Mouse (Mus musculus) liver, embryonic 12.5 days (tissue): ENCODE data around the gene Tmem242. TPM values are rescaled to one million over a fixed set of nuclear protein-coding genes. Genes with fewer than 3 reads are reported as not detected.

Experiments
- ATAC-seq: fragments of 200-750 bp; cut with Nextera tagmentation; 2 replicates; pipeline ENCODE4 v1.8.0; 2017; ENCODE audit warnings: moderate number of reproducible peaks, mild to moderate bottlenecking, moderate library complexity
- H3K27ac ChIP-seq: fragments of 300-500 bp; sonication (generic); 2 replicates; pipeline ENCODE4 v1.5.1; 2016; ENCODE audit warnings: mild to moderate bottlenecking
- H3K27me3 ChIP-seq: fragments of 300-500 bp; sonication (generic); replicated peaks from 2 replicates; pipeline ENCODE4 v1.6.1; 2016; ENCODE audit warnings: mild to moderate bottlenecking, moderate library complexity
- H3K36me3 ChIP-seq: fragments of 300-500 bp; sonication (generic); 2 replicates; pipeline ENCODE4 v1.6.1; 2016; ENCODE audit warnings: mild to moderate bottlenecking, moderate library complexity
- H3K4me1 ChIP-seq: fragments of 300-500 bp; sonication (generic); 2 replicates; pipeline ENCODE4 v1.6.1; 2016
- H3K4me2 ChIP-seq: fragments of 300-500 bp; sonication (generic); 2 replicates; pipeline ENCODE4 v1.6.1; 2016; ENCODE audit warnings: mild to moderate bottlenecking, moderate library complexity
- H3K4me3 ChIP-seq: fragments of 300-500 bp; sonication (generic); 2 replicates; pipeline ENCODE4 v1.5.1; 2016; ENCODE audit warnings: mild to moderate bottlenecking, moderate library complexity
- H3K9ac ChIP-seq: fragments of 300-500 bp; sonication (generic); 2 replicates; pipeline ENCODE4 v1.6.1; 2016; ENCODE audit warnings: mild to moderate bottlenecking, moderate library complexity
- H3K9me3 ChIP-seq: fragments of 300-500 bp; sonication (generic); replicated peaks from 2 replicates; pipeline ENCODE4 v1.6.1; 2016; ENCODE audit warnings: mild to moderate bottlenecking, moderate library complexity
- WGBS: fragments of 180-500 bp; shearing (Covaris S2); methylation state at CpG from one replicate; pipeline ENCODE4 v1.1.7; 2016; ENCODE audit not compliant: insufficient replicate concordance; 5-methylcytosine and 5-hydroxymethylcytosine counted together
- microRNA-seq: library from miRNA; unstranded; fragments of <30 nt; microRNA quantifications from one replicate; pipeline ENCODE4, GENCODE M21; 2017
- polyA plus RNA-seq: library from polyadenylated mRNA; unstranded; fragments of >200 nt; fragmentation: Nextera tagmentation; extraction: Ambion mirVana; gene quantifications from 2 replicates; pipeline ENCODE4 v1.2.1, GENCODE M21; 2016

The Tmem242 gene
- polyA plus RNA-seq, 1 experiment from 2014 or later, result 52.6 TPM

GRCm38 (mm10) chr17:5371032-5371431 is 69.0 kb downstream of the Tmem242 start:
- Histone ChIP-seq H3K9me3 (no peaks in the 10 kb centered on the region), H3K9ac (no peak overlapping the region), H3K4me2 (no peak overlapping the region), H3K27me3 (no peaks in the 10 kb centered on the region), H3K27ac (no peak overlapping the region), H3K4me1 (no peaks in the 10 kb centered on the region), H3K36me3 (no peaks in the 10 kb centered on the region), H3K4me3 (no peak overlapping the region)
- WGBS, result 58% methylated on average over 4 of the region's 4 CpGs
- ATAC-seq, result no peak

- Histone ChIP-seq H3K9ac (no peak overlapping the region), H3K4me2 (no peak overlapping the region), H3K4me1 (no peaks in the 10 kb centered on the region), H3K27ac (no peak overlapping the region), H3K36me3 (no peaks in the 10 kb centered on the region), H3K9me3 (no peaks in the 10 kb centered on the region), H3K27me3 (0 out of 2 replicates have a peak, but pooled peaks cover 9% of the 10 kb centered on the region), H3K4me3 (no peak overlapping the region)
- WGBS, result 70% methylated on average over 8 of the region's 8 CpGs
- ATAC-seq, result no peak
Measured at GRCm38 (mm10) chr17:5365992-5366398, 74.1 kb downstream of the Tmem242 start.

Small RNAs within 50 kb of the gene (microRNA-seq; reads per million reads assigned to microRNA genes)
- gene Gm22475, result not detected

Other genes with a start within 250 kb of the Tmem242 start
- not detected in 2 replicates for gene Ldhal6b, start 21.5 kb downstream of the Tmem242 start, polyA plus RNA-seq
- 10.6 and 11.8 TPM in 2 replicates for gene Zdhhc14, start 52.3 kb upstream of the Tmem242 start, polyA plus RNA-seq